Mouse (Mus musculus): Measurements from ENCODE around the gene Copa. TPM values are rescaled to one million over a fixed set of nuclear protein-coding genes. Genes with fewer than 3 reads are reported as not detected.
A peak's percentile ranks its signal among the peaks of the same experiment; 100 is the strongest.

Copa gene
- polyA plus RNA-seq, 1 experiment = 167 TPM

GRCm38 (mm10) chr1:172077981-172078380 is 4.3 kb upstream of the Copa start:
- Histone ChIP-seq H3K4me3 (ENCODE audit: insufficient read depth, low read length) (no peak overlapping the region), H3K27ac (ENCODE audit: insufficient read depth, low read depth, low read length) (no peak overlapping the region), H3K4me1 (ENCODE audit: control insufficient read depth, insufficient read depth, low read length) (peaks cover 8% of the 10 kb centered on the region)
- TF ChIP-seq POLR2A (IDR thresholded peaks at IDR 0.05; ENCODE audit: borderline replicate concordance, low read depth, low read length) (no peak), CTCF (IDR thresholded peaks at IDR 0.05; ENCODE audit: low read depth, low read length) (no peak)

- Histone ChIP-seq H3K4me3 (ENCODE audit: insufficient read depth, low read length) (peak overlapping the region; percentile 79), H3K4me1 (ENCODE audit: control insufficient read depth, insufficient read depth, low read length) (peaks cover 13% of the 10 kb centered on the region), H3K27ac (ENCODE audit: insufficient read depth, low read depth, low read length) (peak overlapping the region; percentile 32)
- TF ChIP-seq POLR2A (IDR thresholded peaks at IDR 0.05; ENCODE audit: borderline replicate concordance, low read depth, low read length) = no peak
- TF ChIP-seq CTCF (IDR thresholded peaks at IDR 0.05; ENCODE audit: low read depth, low read length) = no peak
These were observed 643 bp downstream of the Copa start for GRCm38 (mm10) chr1:172082899-172083445.

GRCm38 (mm10) chr1:172093522-172093921 is 11.2 kb downstream of the Copa start:
- Histone ChIP-seq H3K4me3 (ENCODE audit: insufficient read depth, low read length) (no peak overlapping the region), H3K27ac (ENCODE audit: insufficient read depth, low read depth, low read length) (no peak overlapping the region), H3K4me1 (ENCODE audit: control insufficient read depth, insufficient read depth, low read length) (peaks cover 2% of the 10 kb centered on the region; the same call in 1 of the 2 replicates)
- TF ChIP-seq POLR2A (IDR thresholded peaks at IDR 0.05; ENCODE audit: borderline replicate concordance, low read depth, low read length) (no peak), CTCF (IDR thresholded peaks at IDR 0.05; ENCODE audit: low read depth, low read length) (no peak)

- Histone ChIP-seq H3K4me3 (ENCODE audit: insufficient read depth, low read length) (no peak overlapping the region), H3K4me1 (ENCODE audit: control insufficient read depth, insufficient read depth, low read length) (peaks cover 2% of the 10 kb centered on the region; the same call in 1 of the 2 replicates), H3K27ac (ENCODE audit: insufficient read depth, low read depth, low read length) (no peak overlapping the region)
- no peak for TF ChIP-seq CTCF (IDR thresholded peaks at IDR 0.05; ENCODE audit: low read depth, low read length)
- TF ChIP-seq POLR2A (IDR thresholded peaks at IDR 0.05; ENCODE audit: borderline replicate concordance, low read depth, low read length) = no peak
These were observed 12.0 kb downstream of the Copa start for GRCm38 (mm10) chr1:172094295-172094694.

GRCm38 (mm10) chr1:172095202-172095601 is 12.9 kb downstream of the Copa start:
- Histone ChIP-seq H3K4me3 (ENCODE audit: insufficient read depth, low read length) (no peak overlapping the region), H3K4me1 (ENCODE audit: control insufficient read depth, insufficient read depth, low read length) (peaks cover 2% of the 10 kb centered on the region; the same call in 1 of the 2 replicates), H3K27ac (ENCODE audit: insufficient read depth, low read depth, low read length) (peak overlapping the region; percentile 60)
- TF ChIP-seq CTCF (IDR thresholded peaks at IDR 0.05; ENCODE audit: low read depth, low read length) = no peak
- no peak for TF ChIP-seq POLR2A (IDR thresholded peaks at IDR 0.05; ENCODE audit: borderline replicate concordance, low read depth, low read length)

- Histone ChIP-seq H3K27ac (ENCODE audit: insufficient read depth, low read depth, low read length) (no peak overlapping the region), H3K4me3 (ENCODE audit: insufficient read depth, low read length) (no peak overlapping the region)
- TF ChIP-seq POLR2A (IDR thresholded peaks at IDR 0.05; ENCODE audit: borderline replicate concordance, low read depth, low read length) (no peak), CTCF (IDR thresholded peaks at IDR 0.05; ENCODE audit: low read depth, low read length) (no peak)
These were observed 17.1 kb downstream of the Copa start for GRCm38 (mm10) chr1:172099325-172100033.

GRCm38 (mm10) chr1:172103619-172104018 is 21.3 kb downstream of the Copa start:
- no peak overlapping the region for H3K4me3 ChIP-seq (ENCODE audit: insufficient read depth, low read length)
- H3K27ac ChIP-seq (ENCODE audit: insufficient read depth, low read depth, low read length) = no peak overlapping the region
- no peaks in the 10 kb centered on the region for H3K4me1 ChIP-seq (ENCODE audit: control insufficient read depth, insufficient read depth, low read length)
- TF ChIP-seq CTCF (IDR thresholded peaks at IDR 0.05; ENCODE audit: low read depth, low read length) (no peak), POLR2A (IDR thresholded peaks at IDR 0.05; ENCODE audit: borderline replicate concordance, low read depth, low read length) (no peak)

More at GRCm38 (mm10) chr1:172099325-172100033, 17.1 kb downstream of the Copa start:
- peaks cover 2% of the 10 kb centered on the region; the same call in 1 of the 2 replicates for H3K4me1 ChIP-seq (ENCODE audit: control insufficient read depth, insufficient read depth, low read length)

GRCm38 (mm10) chr1:172105101-172105500 is 22.8 kb downstream of the Copa start:
- no peak overlapping the region for H3K4me3 ChIP-seq (ENCODE audit: insufficient read depth, low read length)
- H3K4me1 ChIP-seq (ENCODE audit: control insufficient read depth, insufficient read depth, low read length) = no peaks in the 10 kb centered on the region
- TF ChIP-seq POLR2A (IDR thresholded peaks at IDR 0.05; ENCODE audit: borderline replicate concordance, low read depth, low read length) (no peak), CTCF (IDR thresholded peaks at IDR 0.05; ENCODE audit: low read depth, low read length) (no peak)
- no peak overlapping the region for H3K27ac ChIP-seq (ENCODE audit: insufficient read depth, low read depth, low read length)

- Histone ChIP-seq H3K27ac (ENCODE audit: insufficient read depth, low read depth, low read length) (no peak overlapping the region), H3K4me3 (ENCODE audit: insufficient read depth, low read length) (no peak overlapping the region), H3K4me1 (ENCODE audit: control insufficient read depth, insufficient read depth, low read length) (no peaks in the 10 kb centered on the region)
- TF ChIP-seq CTCF (IDR thresholded peaks at IDR 0.05; ENCODE audit: low read depth, low read length) (no peak), POLR2A (IDR thresholded peaks at IDR 0.05; ENCODE audit: borderline replicate concordance, low read depth, low read length) (no peak)
These were observed 25.6 kb downstream of the Copa start for GRCm38 (mm10) chr1:172107777-172108477.

GRCm38 (mm10) chr1:172116948-172117347 is 34.6 kb downstream of the Copa start:
- TF ChIP-seq CTCF (IDR thresholded peaks at IDR 0.05; ENCODE audit: low read depth, low read length) (no peak), POLR2A (IDR thresholded peaks at IDR 0.05; ENCODE audit: borderline replicate concordance, low read depth, low read length) (no peak)
- Histone ChIP-seq H3K27ac (ENCODE audit: insufficient read depth, low read depth, low read length) (no peak overlapping the region), H3K4me1 (ENCODE audit: control insufficient read depth, insufficient read depth, low read length) (no peaks in the 10 kb centered on the region), H3K4me3 (ENCODE audit: insufficient read depth, low read length) (no peak overlapping the region)
